Mouse (Mus musculus) naive thymus-derived CD4-positive, alpha-beta T cell, adult 2 months (primary cell): ENCODE measurements around the gene Hist4h4.

Source experiments
- DNase-seq: peaks from one replicate; pipeline ENCODE4 v3.0.0-alpha.2; 2011; ENCODE audit warnings: low read depth

Hist4h4 gene

DNA sequence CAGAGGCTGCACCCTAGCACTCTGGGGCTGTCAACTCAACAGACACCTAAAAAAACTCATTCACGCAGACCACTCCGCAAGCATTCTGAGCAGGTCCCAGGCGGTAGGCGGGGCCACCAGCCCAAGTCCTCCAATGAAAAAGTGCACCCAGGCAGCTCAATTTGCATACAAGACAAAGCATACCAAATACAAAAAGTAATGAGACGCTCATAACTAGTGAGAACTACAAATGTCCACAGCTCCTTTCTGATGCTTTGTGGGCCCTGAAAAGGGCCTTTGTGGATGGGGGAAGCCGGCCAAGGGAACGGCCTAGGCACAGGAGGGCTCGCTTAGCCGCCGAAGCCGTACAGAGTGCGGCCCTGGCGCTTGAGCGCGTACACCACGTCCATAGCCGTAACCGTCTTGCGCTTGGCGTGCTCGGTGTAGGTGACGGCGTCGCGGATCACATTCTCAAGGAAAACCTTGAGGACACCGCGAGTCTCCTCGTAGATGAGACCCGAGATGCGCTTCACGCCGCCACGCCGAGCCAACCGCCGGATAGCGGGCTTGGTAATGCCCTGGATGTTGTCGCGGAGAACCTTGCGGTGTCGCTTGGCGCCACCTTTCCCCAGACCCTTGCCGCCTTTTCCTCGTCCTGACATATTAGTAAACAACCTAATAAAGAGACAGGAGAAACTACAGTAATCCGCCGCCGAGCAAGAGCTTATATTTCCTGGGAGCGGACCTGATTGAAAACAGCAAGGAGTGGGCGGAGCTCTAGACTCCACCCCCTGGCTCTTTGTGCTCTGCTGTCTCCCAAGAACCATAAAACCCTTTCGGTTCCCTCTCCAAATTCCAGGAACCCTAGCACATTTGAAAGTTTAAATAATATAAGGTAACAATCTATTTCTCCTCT lies at the start of gene Hist4h4:
Gene Hist4h4, minus strand, starts transcription at position 677 of the 895 bp plus-strand sequence.
- DNase-seq, result peak; percentile 94

DNA sequence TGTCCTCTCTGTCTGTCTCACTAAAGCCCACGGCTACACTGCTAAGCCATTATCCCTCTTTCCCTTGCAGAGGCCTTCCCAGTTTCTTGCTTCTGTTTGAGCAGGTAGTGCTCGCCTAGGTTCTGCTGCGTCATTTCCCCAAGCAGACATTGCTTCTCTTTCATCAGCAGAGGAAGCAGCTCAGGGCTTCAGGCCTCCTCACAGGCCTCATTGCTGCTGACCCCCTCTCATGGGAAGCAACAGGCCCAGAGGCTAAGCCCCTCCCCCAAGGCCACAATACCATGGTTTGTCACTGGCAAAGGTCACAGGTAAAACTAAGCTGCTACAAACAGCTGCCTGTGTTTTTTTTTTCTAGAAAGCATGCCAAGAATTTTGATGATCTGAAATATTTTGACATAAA lies 48.5 kb upstream of the Hist4h4 start:
- DNase-seq, result peak; percentile 49

DNA sequence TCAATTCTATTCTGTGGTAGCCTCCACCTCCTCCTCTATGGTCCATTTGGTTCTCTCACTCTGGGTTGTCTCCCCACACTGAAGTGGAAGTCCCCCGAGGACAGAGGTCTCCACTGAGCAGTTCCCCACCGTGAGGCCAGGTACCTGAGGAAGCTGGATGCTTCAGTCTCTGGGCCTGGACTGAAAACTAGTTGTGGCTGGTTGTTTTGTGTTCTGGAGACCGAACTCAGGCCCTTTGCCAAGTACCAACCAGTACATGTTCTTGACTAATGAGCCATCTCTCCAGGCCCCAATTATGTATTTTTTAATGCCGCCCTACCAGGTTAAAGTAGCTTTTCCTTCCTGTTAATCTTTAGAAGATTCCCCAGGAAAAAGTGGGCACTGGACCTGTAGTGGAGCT lies 48.1 kb upstream of the Hist4h4 start:
- DNase-seq, result peak; percentile 12

GRCm38 (mm10) chr6:136850267-136850666 lies 46.1 kb upstream of the Hist4h4 start:
- peak; percentile 20 for DNase-seq

DNA sequence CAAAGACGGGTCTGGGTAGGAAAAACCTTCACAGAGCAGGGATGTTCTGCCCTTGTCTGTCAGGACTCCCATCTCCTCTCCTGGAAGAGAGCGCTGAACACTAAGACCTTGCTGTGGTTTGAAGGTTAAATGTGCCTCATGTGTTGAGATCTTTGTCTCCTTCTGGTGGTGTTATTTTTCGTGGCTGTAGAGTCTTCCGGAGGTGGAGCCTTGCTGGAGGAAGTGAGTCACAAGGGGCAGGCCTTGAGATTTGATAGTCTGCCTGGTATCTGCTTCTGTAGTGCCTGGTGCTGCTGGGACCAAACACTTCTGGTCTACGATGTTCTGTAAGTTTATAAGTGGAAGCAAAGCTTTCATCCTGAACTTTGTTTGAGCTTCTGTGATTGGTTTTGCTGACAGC lies 44.8 kb upstream of the Hist4h4 start:
- DNase-seq, result no peak

- DNase-seq, result no peak
Measured at GRCm38 (mm10) chr6:136848399-136848798, 44.2 kb upstream of the Hist4h4 start.

- DNase-seq, result peak; percentile 76
Measured at GRCm38 (mm10) chr6:136847790-136848189, 43.6 kb upstream of the Hist4h4 start.

DNA sequence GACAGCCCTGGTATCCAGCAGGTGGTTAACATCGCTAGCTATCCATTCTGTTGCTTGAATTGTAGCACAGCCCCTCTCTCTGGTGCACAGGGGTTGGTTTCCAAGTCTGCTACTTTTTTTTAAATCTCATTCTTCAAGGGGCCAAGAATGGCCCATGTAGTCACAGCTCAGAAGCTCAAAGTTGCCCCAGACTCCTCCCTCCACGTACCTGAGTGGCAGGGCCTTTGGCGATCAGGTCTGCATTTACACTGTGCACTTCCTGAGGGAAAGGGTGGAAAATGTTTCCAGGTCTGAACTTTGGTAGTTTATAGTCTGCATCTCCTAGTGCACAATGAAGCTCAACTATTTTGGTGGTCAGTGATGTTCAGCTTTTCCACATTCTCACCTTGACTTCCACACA lies 43.1 kb upstream of the Hist4h4 start:
- no peak for DNase-seq

DNA sequence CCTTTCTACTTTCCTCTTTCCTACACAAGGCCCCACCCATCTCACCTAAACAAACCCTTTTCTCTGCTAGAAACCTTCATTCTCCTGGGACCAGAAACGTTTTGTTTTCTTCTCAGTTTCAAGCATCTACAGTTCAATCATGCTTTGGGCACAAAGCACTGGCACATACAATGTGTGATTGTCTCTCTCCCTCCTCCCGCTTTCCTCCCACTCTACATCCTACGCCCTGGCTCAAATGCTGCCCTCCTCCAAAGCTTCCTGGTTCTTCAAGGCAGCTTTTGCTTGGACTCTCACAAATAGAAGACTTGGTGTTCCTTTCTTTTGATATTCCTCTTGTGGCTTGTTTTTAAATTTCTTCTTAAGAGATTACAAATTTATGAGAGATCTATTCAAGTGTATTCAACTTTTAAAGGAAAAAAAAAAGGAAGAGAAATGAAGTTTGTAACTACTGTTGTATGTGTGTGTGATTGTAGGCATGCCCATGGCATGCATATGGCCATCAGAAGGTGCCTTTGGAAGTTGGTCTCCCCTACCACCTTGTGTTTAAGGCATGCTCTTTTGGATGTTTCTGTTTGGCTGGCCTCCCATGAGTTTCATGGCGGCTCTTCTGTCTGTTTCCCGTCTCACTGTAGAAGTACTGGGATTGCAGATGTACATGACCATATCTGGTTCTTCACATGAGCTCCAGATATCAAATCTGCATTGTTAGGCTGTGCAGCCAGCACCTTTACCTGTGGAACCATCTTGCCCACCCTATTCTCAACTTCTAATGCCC lies 41.7 kb upstream of the Hist4h4 start:
- no peak for DNase-seq

DNA sequence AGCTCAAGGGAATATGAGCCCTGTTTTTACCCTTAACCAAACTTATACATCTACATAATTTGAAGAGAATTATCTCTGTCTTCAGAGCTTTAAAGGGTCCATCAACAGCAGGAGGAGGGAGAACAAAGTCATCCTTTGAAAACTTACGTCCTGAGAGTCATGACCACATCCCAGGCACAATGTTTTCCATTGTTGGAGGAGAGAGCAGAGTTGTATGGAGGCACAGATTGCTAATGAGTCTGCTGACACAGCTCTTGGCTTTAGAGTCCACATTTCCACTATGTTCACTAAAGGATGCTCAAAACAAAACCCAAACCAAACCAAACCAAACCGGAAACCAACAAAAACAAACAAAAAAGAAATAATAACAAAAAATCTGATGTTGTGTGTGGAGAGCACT lies 40.7 kb upstream of the Hist4h4 start:
- no peak for DNase-seq

- DNase-seq, result no peak
Measured at GRCm38 (mm10) chr6:136837323-136837722, 33.1 kb upstream of the Hist4h4 start.

DNA sequence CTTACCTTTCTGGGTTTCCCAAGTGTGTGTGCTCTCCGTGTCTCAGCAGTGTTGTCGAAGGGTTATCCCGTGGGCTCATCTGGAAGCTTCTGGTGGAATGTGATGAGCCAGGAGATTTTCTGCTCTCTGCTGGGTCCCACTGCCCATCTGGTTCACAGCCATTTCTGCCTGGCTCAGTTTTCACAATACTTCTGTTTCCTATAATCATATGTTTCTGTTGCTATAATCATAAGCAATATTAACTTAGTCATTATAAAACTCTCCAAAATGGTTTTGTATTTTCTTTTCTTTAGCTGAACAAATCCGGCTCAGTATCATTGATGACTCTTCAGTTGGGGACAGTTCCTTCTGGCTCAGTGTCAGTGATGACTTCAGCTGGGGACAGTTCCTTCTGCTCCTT lies 31.1 kb upstream of the Hist4h4 start, which contains the start of gene Smco3:
Gene Smco3, minus strand, starts transcription at position 101 of the 400 bp plus-strand sequence.
- no peak for DNase-seq

- DNase-seq, result peak; percentile 74
Measured at GRCm38 (mm10) chr6:136831712-136832111, 27.5 kb upstream of the Hist4h4 start.

GRCm38 (mm10) chr6:136828681-136829080 lies 24.5 kb upstream of the Hist4h4 start:
- DNase-seq, result no peak

DNA sequence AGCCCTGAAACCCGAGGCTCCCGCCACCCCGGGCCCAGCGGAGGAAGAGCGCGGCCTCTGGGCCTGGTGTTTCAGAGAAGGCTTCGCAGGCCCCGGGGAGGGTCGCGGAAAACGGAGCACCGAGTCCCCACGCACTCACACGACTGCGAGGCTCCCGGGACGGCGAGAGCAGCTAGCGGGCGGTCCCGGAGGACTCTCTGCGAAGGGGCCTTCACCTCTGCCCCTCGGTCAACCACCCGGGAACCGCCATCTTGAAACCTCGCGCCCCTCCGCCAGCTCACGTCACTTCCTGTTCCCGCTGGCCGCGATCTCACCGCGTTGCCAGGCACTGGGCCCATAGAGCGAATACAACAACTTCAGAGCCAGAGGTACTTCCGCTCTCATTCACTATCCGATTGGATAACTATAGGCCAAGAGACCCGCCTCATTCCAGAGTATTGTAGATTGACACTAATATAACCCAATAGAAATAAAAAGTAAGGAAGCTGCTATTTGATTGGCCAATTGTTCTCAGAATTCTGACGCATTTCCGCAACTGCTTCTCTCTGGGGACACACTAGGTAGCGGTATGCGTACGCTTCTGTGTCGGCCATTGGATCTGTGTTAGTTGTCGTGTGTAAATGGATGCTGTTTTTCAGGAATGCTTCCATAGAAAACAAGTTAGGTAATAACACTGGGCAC lies 23.8 kb upstream of the Hist4h4 start, which contains the start of gene Wbp11:
Gene Wbp11, minus strand, starts transcription at position 353 of the 681 bp plus-strand sequence.
- DNase-seq, result peak; percentile 96

- peak; percentile 66 for DNase-seq
Measured at GRCm38 (mm10) chr6:136827516-136827880, 23.3 kb upstream of the Hist4h4 start, which contains the start of gene BC049715. TSS of gene BC049715 (plus strand) at chr6:136827626.

DNA sequence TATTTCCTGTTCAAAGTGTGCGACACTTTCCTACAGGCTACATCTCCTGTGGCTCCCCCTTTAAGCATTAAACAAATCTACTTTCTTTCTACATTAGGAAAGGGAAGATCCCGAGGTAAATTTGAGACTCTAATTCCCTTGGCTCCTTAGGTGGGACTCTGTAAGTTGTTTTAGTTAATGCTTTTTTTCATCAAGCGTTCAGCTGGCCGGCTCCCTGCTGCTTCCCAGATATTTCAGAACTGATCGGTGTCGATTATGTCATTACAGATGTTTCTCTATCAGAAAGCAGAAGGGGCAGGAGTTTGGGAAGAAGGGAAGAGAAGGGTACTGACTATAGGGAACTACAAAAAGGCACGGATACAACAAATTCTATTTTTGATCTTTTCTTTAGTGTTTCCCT lies 22.9 kb upstream of the Hist4h4 start:
- DNase-seq, result no peak

DNA sequence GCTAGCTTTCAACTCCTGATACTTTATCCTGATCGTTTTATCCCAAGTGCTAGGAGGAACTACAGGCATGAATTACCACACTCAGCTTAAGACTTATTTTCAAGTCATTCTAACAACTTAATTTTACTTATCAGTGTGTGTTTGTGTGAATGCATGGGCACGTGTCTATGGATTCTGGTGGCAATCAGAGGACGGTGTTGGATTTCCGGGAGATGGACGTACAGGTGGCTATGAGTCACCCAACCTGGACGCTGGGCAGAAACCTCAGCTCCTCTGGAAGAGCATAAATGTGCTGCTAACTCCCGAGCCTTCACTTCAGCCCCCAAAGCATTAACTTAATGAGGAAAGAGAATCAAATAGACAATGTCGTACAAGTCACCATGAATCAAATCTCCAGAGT lies 20.8 kb upstream of the Hist4h4 start:
- DNase-seq, result no peak

- DNase-seq, result no peak
Measured at GRCm38 (mm10) chr6:136821086-136821485, 16.9 kb upstream of the Hist4h4 start.

DNA sequence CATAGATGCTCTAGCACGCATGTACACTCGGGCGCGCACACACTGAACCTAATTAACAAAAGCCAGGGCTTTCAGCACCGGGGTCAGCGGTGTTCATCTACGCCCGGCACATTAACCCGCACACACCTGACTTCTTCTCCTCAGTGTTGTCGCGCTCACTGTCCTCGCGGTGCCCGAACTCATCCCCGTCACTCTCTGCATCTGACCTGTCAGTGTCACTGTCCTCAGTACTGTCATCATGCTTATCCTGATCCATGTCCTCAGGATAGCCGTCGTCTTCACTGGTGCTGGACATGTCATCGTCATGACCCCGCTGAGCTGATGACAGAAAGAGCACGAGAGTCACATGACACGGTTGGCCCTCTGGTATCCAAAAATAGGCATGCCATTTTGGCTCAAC lies 16.2 kb upstream of the Hist4h4 start:
- no peak for DNase-seq

GRCm38 (mm10) chr6:136817549-136817948 lies 13.3 kb upstream of the Hist4h4 start:
- DNase-seq, result no peak

DNA sequence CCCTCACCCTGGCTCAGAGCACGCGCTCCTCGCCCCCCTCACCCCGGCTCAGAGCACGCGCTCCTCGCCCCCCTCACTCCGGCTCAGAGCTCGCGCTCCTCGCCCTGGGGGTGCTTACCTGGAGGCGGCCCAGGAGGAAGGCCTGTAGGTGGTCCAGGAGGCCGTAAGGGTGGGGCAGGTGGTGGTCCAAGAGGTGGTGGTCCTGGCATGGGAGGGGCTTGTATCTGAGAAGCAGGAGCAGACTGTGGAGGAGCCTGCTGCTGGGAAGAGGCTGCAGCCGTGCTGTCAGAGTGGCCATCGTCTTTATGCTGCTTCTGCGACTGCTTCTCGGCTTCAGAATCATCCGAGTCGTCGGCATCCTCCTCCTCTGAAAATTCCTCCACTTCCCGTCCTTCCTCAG lies 12.6 kb upstream of the Hist4h4 start:
- no peak for DNase-seq
